In the genomic region with DNA sequence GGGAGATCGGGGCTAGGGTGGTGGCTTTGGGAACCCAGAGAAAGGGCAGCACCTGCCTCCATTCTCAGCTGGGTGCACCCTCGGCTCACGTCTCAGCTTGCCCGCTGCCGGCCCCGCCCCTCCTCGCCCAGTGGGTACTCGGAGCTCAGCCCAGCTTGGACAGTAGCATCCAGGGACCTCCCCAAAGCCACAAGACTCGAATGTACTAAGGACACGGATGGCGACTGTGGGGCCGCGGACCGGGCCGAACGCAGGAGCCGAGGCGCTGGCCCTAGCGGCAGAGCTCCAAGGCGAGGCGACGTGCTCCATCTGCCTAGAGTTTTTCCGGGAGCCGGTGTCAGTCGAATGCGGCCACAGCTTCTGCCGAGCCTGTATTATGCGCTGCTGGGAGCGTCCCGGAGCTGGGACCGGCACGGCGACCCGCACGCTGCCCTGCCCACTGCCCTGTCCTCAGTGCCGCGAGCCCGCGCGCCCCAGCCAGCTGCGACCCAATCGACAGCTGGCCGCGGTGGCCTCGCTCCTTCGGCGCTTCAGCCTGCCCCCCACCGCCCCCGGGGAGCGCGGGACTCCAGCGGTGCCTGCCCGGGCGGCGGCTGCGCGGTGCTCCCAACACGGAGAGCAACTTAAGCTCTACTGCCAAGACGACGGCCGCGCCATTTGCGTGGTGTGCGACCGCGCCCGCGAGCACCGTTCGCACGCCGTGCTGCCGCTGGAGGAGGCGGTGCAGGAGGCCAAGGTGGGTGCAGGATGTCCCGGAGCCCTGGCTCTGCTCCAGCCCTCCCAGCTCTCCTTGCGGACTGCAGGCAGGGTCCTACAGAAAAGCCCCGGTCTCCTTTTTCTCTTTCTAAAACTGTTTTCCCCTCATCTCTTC, we compare ENCODE assay signal across 8 mouse cellular contexts. TPM values are rescaled to one million over a fixed set of nuclear protein-coding genes. Genes with fewer than 3 reads are reported as not detected.
DNase-seq lines count a peak whose midpoint lies in the region; ATAC-seq lines count a peak whose summit lies in the region.

No protein-coding gene starts in this region.

- H3K9ac ChIP-seq in embryonic facial prominence, embryonic 13.5 days = peak overlapping the region; percentile 82
- H3K9ac ChIP-seq in liver, embryonic 15.5 days = peak overlapping the region; percentile 59
- peak overlapping the region; percentile 51 for H3K9ac ChIP-seq in stomach, embryonic 15.5 days

- no peaks in the 10 kb centered on the region for H3K36me3 ChIP-seq in embryonic facial prominence, embryonic 13.5 days
- no peaks in the 10 kb centered on the region for H3K36me3 ChIP-seq in liver, embryonic 15.5 days (replicated peaks)
- H3K36me3 ChIP-seq in stomach, embryonic 15.5 days = no peaks in the 10 kb centered on the region

- peak overlapping the region; percentile 79 for H3K4me2 ChIP-seq in embryonic facial prominence, embryonic 13.5 days
- peak overlapping the region; percentile 98 for H3K4me2 ChIP-seq in liver, embryonic 15.5 days
- H3K4me2 ChIP-seq in stomach, embryonic 15.5 days = peak overlapping the region; percentile 88

- H3K27ac ChIP-seq in embryonic facial prominence, embryonic 13.5 days = peak overlapping the region; percentile 55; the same call in 1 of the 2 replicates
- no peak overlapping the region for H3K27ac ChIP-seq in liver, embryonic 15.5 days (replicated peaks)
- peak overlapping the region; percentile 42 for H3K27ac ChIP-seq in stomach, embryonic 15.5 days

- WGBS in embryonic facial prominence, embryonic 13.5 days = under 1% methylated on average over 74 of the region's 77 CpGs
- WGBS in liver, embryonic 15.5 days (ENCODE audit: insufficient replicate concordance) = under 1% methylated on average over 77 of the region's 77 CpGs
- WGBS in stomach, embryonic 15.5 days = under 1% methylated on average over 77 of the region's 77 CpGs

- no peaks in the 10 kb centered on the region for H3K9me3 ChIP-seq in embryonic facial prominence, embryonic 13.5 days
- no peaks in the 10 kb centered on the region for H3K9me3 ChIP-seq in liver, embryonic 15.5 days (replicated peaks)
- no peaks in the 10 kb centered on the region for H3K9me3 ChIP-seq in stomach, embryonic 15.5 days

- H3K4me1 ChIP-seq in embryonic facial prominence, embryonic 13.5 days = peaks cover 12% of the 10 kb centered on the region; the same call in 1 of the 2 replicates
- H3K4me1 ChIP-seq in liver, embryonic 15.5 days (replicated peaks) = peaks cover 38% of the 10 kb centered on the region
- H3K4me1 ChIP-seq in stomach, embryonic 15.5 days = peaks cover 5% of the 10 kb centered on the region

- peak; percentile 80 for DNase-seq in 416B (ENCODE audit: low read depth)
- peak; percentile 78 for DNase-seq in adrenal gland, postnatal 10 days
- peak; percentile 69 to 72 for DNase-seq in heart, adult 9 months (ENCODE audit: low spot score in 2 of 2)
- DNase-seq in kidney, adult 18-20 months = peak; percentile 87
- peak; percentile 66 for DNase-seq in neural tube, embryonic 10.5 days (ENCODE audit: extremely low spot score, low spot score)

- H3K27me3 ChIP-seq in embryonic facial prominence, embryonic 13.5 days = peaks cover 14% of the 10 kb centered on the region
- peaks cover 40% of the 10 kb centered on the region for H3K27me3 ChIP-seq in liver, embryonic 15.5 days
- H3K27me3 ChIP-seq in stomach, embryonic 15.5 days (replicated peaks) = no peaks in the 10 kb centered on the region

- ATAC-seq in embryonic facial prominence, embryonic 13.5 days (ENCODE audit: insufficient number of reproducible peaks, insufficient read depth, low FRiP score, low TSS enrichment, low read depth) = no peak
- no peak for ATAC-seq in liver, embryonic 15.5 days (ENCODE audit: insufficient read depth)
- ATAC-seq in stomach, embryonic 15.5 days (ENCODE audit: insufficient read depth, low FRiP score, low read depth) = peak; percentile 17; the same call in 1 of the 2 replicates

- H3K4me3 ChIP-seq in embryonic facial prominence, embryonic 13.5 days = peak overlapping the region; percentile 87
- peak overlapping the region; percentile 74 for H3K4me3 ChIP-seq in liver, embryonic 15.5 days (replicated peaks)
- H3K4me3 ChIP-seq in stomach, embryonic 15.5 days (replicated peaks) = peak overlapping the region; percentile 65

RNA-seq across cellular contexts. Expression of a gene that starts 11.1 kb away (rescaled TPM):
- total RNA-seq in adrenal gland, postnatal 10 days (2021) = 1 to 10 TPM; 2.5 to 4.9 TPM
- polyA plus RNA-seq in embryonic facial prominence, embryonic 13.5 days (2015; fragmentation: Nextera tagmentation; extraction: Ambion mirVana) = 3.4 and 3.6 TPM in 2 replicates
- 1.4 and 2.1 TPM in 2 replicates for polyA plus RNA-seq in liver, embryonic 15.5 days (2015; fragmentation: Nextera tagmentation; extraction: Ambion mirVana)
- polyA plus RNA-seq in stomach, embryonic 15.5 days (2015; fragmentation: Nextera tagmentation; extraction: Ambion mirVana) = 10.3 and 16.4 TPM in 2 replicates

RNA-seq across cellular contexts. Expression of a gene that starts 11.6 kb away (rescaled TPM):
- 10 to 100 TPM in 1 of 2 experiments, 1 to 10 TPM in 1; 5.3 to 12.0 TPM for total RNA-seq in adrenal gland, postnatal 10 days (2021)
- polyA plus RNA-seq in embryonic facial prominence, embryonic 13.5 days (2015; fragmentation: Nextera tagmentation; extraction: Ambion mirVana) = 1.0 and 1.1 TPM in 2 replicates
- 0.09 and 0.21 TPM in 2 replicates for polyA plus RNA-seq in liver, embryonic 15.5 days (2015; fragmentation: Nextera tagmentation; extraction: Ambion mirVana)
- 2.3 and 2.5 TPM in 2 replicates for polyA plus RNA-seq in stomach, embryonic 15.5 days (2015; fragmentation: Nextera tagmentation; extraction: Ambion mirVana)

RNA-seq across cellular contexts. Expression of a gene that starts 20.4 kb away (rescaled TPM):
- 10 to 100 TPM; 42.3 to 42.7 TPM for total RNA-seq in adrenal gland, postnatal 10 days (2021)
- 8.3 and 8.7 TPM in 2 replicates for polyA plus RNA-seq in embryonic facial prominence, embryonic 13.5 days (2015; fragmentation: Nextera tagmentation; extraction: Ambion mirVana)
- polyA plus RNA-seq in liver, embryonic 15.5 days (2015; fragmentation: Nextera tagmentation; extraction: Ambion mirVana) = 2.0 and 2.3 TPM in 2 replicates
- polyA plus RNA-seq in stomach, embryonic 15.5 days (2015; fragmentation: Nextera tagmentation; extraction: Ambion mirVana) = 5.0 and 6.7 TPM in 2 replicates

RNA-seq across cellular contexts. Expression of a gene that starts 33.9 kb away (rescaled TPM):
- total RNA-seq in adrenal gland, postnatal 10 days (2021) = 10 to 100 TPM; 13.2 to 17.8 TPM
- polyA plus RNA-seq in embryonic facial prominence, embryonic 13.5 days (2015; fragmentation: Nextera tagmentation; extraction: Ambion mirVana) = 3.9 and 4.3 TPM in 2 replicates
- 19.2 and 20.4 TPM in 2 replicates for polyA plus RNA-seq in liver, embryonic 15.5 days (2015; fragmentation: Nextera tagmentation; extraction: Ambion mirVana)
- 12.8 and 14.3 TPM in 2 replicates for polyA plus RNA-seq in stomach, embryonic 15.5 days (2015; fragmentation: Nextera tagmentation; extraction: Ambion mirVana)

RNA-seq across cellular contexts. Expression of a gene that starts 37.4 kb away (rescaled TPM):
- 100 to 1,000 TPM; 805 to 857 TPM for total RNA-seq in adrenal gland, postnatal 10 days (2021)
- polyA plus RNA-seq in embryonic facial prominence, embryonic 13.5 days (2015; fragmentation: Nextera tagmentation; extraction: Ambion mirVana) = 729 and 806 TPM in 2 replicates
- polyA plus RNA-seq in liver, embryonic 15.5 days (2015; fragmentation: Nextera tagmentation; extraction: Ambion mirVana) = 438 and 439 TPM in 2 replicates
- 732 and 736 TPM in 2 replicates for polyA plus RNA-seq in stomach, embryonic 15.5 days (2015; fragmentation: Nextera tagmentation; extraction: Ambion mirVana)
